Mouse (Mus musculus) brain, embryonic 14.5 days (tissue): ENCODE measurements around the gene Hist4h4.

Source experiments
- CTCF ChIP-seq: fragments of 200-500 bp; IDR thresholded peaks from 2 replicates; pipeline ENCODE4 v1.5.1; 2012; ENCODE audit warnings: inconsistent platforms, mild to moderate bottlenecking, moderate library complexity, borderline replicate concordance; ENCODE audit not compliant: insufficient read depth, insufficient read length; ENCODE audit errors: extremely low read depth
- POLR2A ChIP-seq: fragments of 200-500 bp; IDR thresholded peaks from 2 replicates; pipeline ENCODE4 v1.6.1; 2012; ENCODE audit warnings: mild to moderate bottlenecking, inconsistent platforms, borderline replicate concordance; ENCODE audit not compliant: poor library complexity, insufficient read depth, insufficient read length, severe bottlenecking; ENCODE audit errors: extremely low read depth

GRCm38 (mm10) chr6:136809673-136810072, 5.5 kb upstream of the Hist4h4 start:
- no peak for TF ChIP-seq CTCF
- no peak for TF ChIP-seq POLR2A
